Mouse (Mus musculus): ENCODE measurements around the gene Hdac6. TPM values are rescaled to one million over a fixed set of nuclear protein-coding genes. Genes with fewer than 3 reads are reported as not detected.
A peak's percentile ranks its signal among the peaks of the same experiment; 100 is the strongest.

Gene Hdac6
- 71.9 and 81.8 TPM in 2 replicates for polyA plus RNA-seq (2012; rRNA removed)

GRCm38 (mm10) chrX:7947108-7947899, at the start of gene Hdac6:
Gene Hdac6, minus strand, starts transcription at chrX:7947889.
- no peak for DNase-seq (ENCODE audit: extremely low spot score in 1 of 2, low spot score in 1 of 2)

GRCm38 (mm10) chrX:7993068-7993735, 45.5 kb upstream of the Hdac6 start:
- DNase-seq (ENCODE audit: extremely low spot score in 1 of 2, low spot score in 1 of 2): no peak

GRCm38 (mm10) chrX:7992379-7993067, 44.8 kb upstream of the Hdac6 start:
- DNase-seq (ENCODE audit: extremely low spot score in 1 of 2, low spot score in 1 of 2): no peak

GRCm38 (mm10) chrX:7981368-7981767, 33.7 kb upstream of the Hdac6 start:
- DNase-seq (ENCODE audit: extremely low spot score in 1 of 2, low spot score in 1 of 2): no peak

GRCm38 (mm10) chrX:7977892-7978291, 30.2 kb upstream of the Hdac6 start, which contains the start of gene Gata1:
Gene Gata1, minus strand, starts transcription at chrX:7978071.
- no peak for DNase-seq (ENCODE audit: extremely low spot score in 1 of 2, low spot score in 1 of 2)

- DNase-seq (ENCODE audit: extremely low spot score in 1 of 2, low spot score in 1 of 2): no peak
These were observed 23.6 kb upstream of the Hdac6 start for GRCm38 (mm10) chrX:7971292-7971691.

GRCm38 (mm10) chrX:7968899-7969298, 21.2 kb upstream of the Hdac6 start:
- DNase-seq (ENCODE audit: extremely low spot score in 1 of 2, low spot score in 1 of 2): no peak

- DNase-seq (ENCODE audit: extremely low spot score in 1 of 2, low spot score in 1 of 2): no peak
These were observed 20.5 kb upstream of the Hdac6 start for GRCm38 (mm10) chrX:7968226-7968625.

- DNase-seq (ENCODE audit: extremely low spot score in 1 of 2, low spot score in 1 of 2): no peak
These were observed 20.0 kb upstream of the Hdac6 start for GRCm38 (mm10) chrX:7967596-7968201.

GRCm38 (mm10) chrX:7966161-7966560, 18.5 kb upstream of the Hdac6 start:
- no peak for DNase-seq (ENCODE audit: extremely low spot score in 1 of 2, low spot score in 1 of 2)

GRCm38 (mm10) chrX:7963829-7964626, 16.3 kb upstream of the Hdac6 start:
- DNase-seq (ENCODE audit: extremely low spot score in 1 of 2, low spot score in 1 of 2): no peak

GRCm38 (mm10) chrX:7958868-7959267, 11.2 kb upstream of the Hdac6 start:
- no peak for DNase-seq (ENCODE audit: extremely low spot score in 1 of 2, low spot score in 1 of 2)

- DNase-seq (ENCODE audit: extremely low spot score in 1 of 2, low spot score in 1 of 2): no peak
These were observed 2.4 kb upstream of the Hdac6 start for GRCm38 (mm10) chrX:7950091-7950490.

GRCm38 (mm10) chrX:7947900-7948492, 307 bp upstream of the Hdac6 start:
- peak; percentile 93 to 95 for DNase-seq (ENCODE audit: extremely low spot score in 1 of 2, low spot score in 1 of 2)

- DNase-seq (ENCODE audit: extremely low spot score in 1 of 2, low spot score in 1 of 2): no peak
These were observed 2.1 kb downstream of the Hdac6 start for GRCm38 (mm10) chrX:7945618-7946017.

- no peak for DNase-seq (ENCODE audit: extremely low spot score in 1 of 2, low spot score in 1 of 2)
These were observed 10.0 kb downstream of the Hdac6 start for GRCm38 (mm10) chrX:7937667-7938066.

- DNase-seq (ENCODE audit: extremely low spot score in 1 of 2, low spot score in 1 of 2): no peak
These were observed 10.8 kb downstream of the Hdac6 start for GRCm38 (mm10) chrX:7936874-7937273.

- DNase-seq (ENCODE audit: extremely low spot score in 1 of 2, low spot score in 1 of 2): no peak
These were observed 19.4 kb downstream of the Hdac6 start, which contains the start of gene Eras for GRCm38 (mm10) chrX:7928270-7928790. Gene Eras, minus strand, starts transcription at chrX:7928607.

GRCm38 (mm10) chrX:7927116-7927515, 20.6 kb downstream of the Hdac6 start:
- DNase-seq (ENCODE audit: extremely low spot score in 1 of 2, low spot score in 1 of 2): no peak

Data from frontal cortex, adult 2 months (tissue).